Mouse (Mus musculus) kidney, embryonic 16.5 days (tissue): ENCODE measurements around the gene 4933405O20Rik. TPM values are rescaled to one million over a fixed set of nuclear protein-coding genes. Genes with fewer than 3 reads are reported as not detected.

Experiments used
- ATAC-seq: fragments of 200-750 bp; cut with Nextera tagmentation; 2 replicates; pipeline ENCODE4 v1.8.0; 2017; ENCODE audit warnings: moderate TSS enrichment; ENCODE audit not compliant: low FRiP score, low TSS enrichment
- H3K27ac ChIP-seq: fragments of 300-500 bp; sonication (generic); 2 replicates; pipeline ENCODE4 v1.5.1; 2014; ENCODE audit warnings: low read length
- H3K27me3 ChIP-seq: fragments of 300-500 bp; sonication (generic); 2 replicates; pipeline ENCODE4 v1.6.1; 2014; ENCODE audit warnings: low read length, control low read depth, mixed read lengths; ENCODE audit not compliant: insufficient read depth
- H3K36me3 ChIP-seq: fragments of 300-500 bp; sonication (generic); 2 replicates; pipeline ENCODE4 v1.6.1; 2014; ENCODE audit warnings: low read length, control low read depth, mixed read lengths; ENCODE audit not compliant: insufficient read depth
- H3K4me1 ChIP-seq: fragments of 300-500 bp; sonication (generic); 2 replicates; pipeline ENCODE4 v1.6.1; 2014; ENCODE audit warnings: low read length, control low read depth, mixed read lengths; ENCODE audit not compliant: insufficient read depth
- H3K4me2 ChIP-seq: fragments of 300-500 bp; sonication (generic); replicated peaks from 2 replicates; pipeline ENCODE4 v1.6.1; 2014; ENCODE audit warnings: low read depth, low read length
- H3K4me3 ChIP-seq: fragments of 300-500 bp; sonication (generic); 2 replicates; pipeline ENCODE4 v1.5.1; 2014; ENCODE audit warnings: mild to moderate bottlenecking, low read length
- H3K9ac ChIP-seq: fragments of 300-500 bp; sonication (generic); replicated peaks from 2 replicates; pipeline ENCODE4 v1.6.1; 2014; ENCODE audit warnings: low read length
- H3K9me3 ChIP-seq: fragments of 300-500 bp; sonication (generic); 2 replicates; pipeline ENCODE4 v1.6.1; 2016; ENCODE audit warnings: low read length, control low read depth
- WGBS: fragments of 180-500 bp; shearing (Covaris S2); extraction: QIAGEN DNeasy Blood & Tissue Kit; methylation state at CpG from one replicate; pipeline ENCODE4 v1.1.7; 2014; 5-methylcytosine and 5-hydroxymethylcytosine counted together
- polyA plus RNA-seq: library from polyadenylated mRNA; unstranded; fragments of >200 nt; fragmentation: Nextera tagmentation; extraction: Ambion mirVana; gene quantifications from 2 replicates; pipeline ENCODE4 v1.2.1, GENCODE M21; 2015

4933405O20Rik gene
- not detected in 2 replicates for polyA plus RNA-seq

GRCm38 (mm10) chr7:50598890-50599289 lies at the start of gene 4933405O20Rik:
Gene 4933405O20Rik (plus strand): TSS chr7:50599190.
- no peak for ATAC-seq
- H3K9ac ChIP-seq: no peak within 1 kb of the TSS
- H3K4me3 ChIP-seq: no peak within 1 kb of the TSS
- H3K27ac ChIP-seq: no peak within 1 kb of the TSS
- H3K4me1 ChIP-seq: no peaks in the 10 kb centered on the region
- H3K9me3 ChIP-seq: no peaks in the 10 kb centered on the region
- no peaks in the 10 kb centered on the region for H3K36me3 ChIP-seq
- no peak within 1 kb of the TSS for H3K4me2 ChIP-seq
- no peaks in the 10 kb centered on the region for H3K27me3 ChIP-seq
- WGBS: 71% methylated on average over 3 of the region's 3 CpGs

GRCm38 (mm10) chr7:50549572-50549971 lies 49.4 kb upstream of the 4933405O20Rik start:
- Histone ChIP-seq H3K4me2 (no peak overlapping the region), H3K4me3 (no peak overlapping the region), H3K27me3 (no peaks in the 10 kb centered on the region), H3K4me1 (no peaks in the 10 kb centered on the region), H3K36me3 (no peaks in the 10 kb centered on the region), H3K9me3 (no peaks in the 10 kb centered on the region), H3K27ac (no peak overlapping the region), H3K9ac (no peak overlapping the region)
- no peak for ATAC-seq
- WGBS: 84% methylated on average over 3 of the region's 3 CpGs

- Histone ChIP-seq H3K4me3 (no peak overlapping the region), H3K9me3 (no peaks in the 10 kb centered on the region), H3K4me2 (no peak overlapping the region), H3K27me3 (no peaks in the 10 kb centered on the region), H3K27ac (no peak overlapping the region), H3K9ac (no peak overlapping the region), H3K36me3 (no peaks in the 10 kb centered on the region), H3K4me1 (no peaks in the 10 kb centered on the region)
- ATAC-seq: no peak
- WGBS: 78% methylated on average over 4 of the region's 4 CpGs
Measured at GRCm38 (mm10) chr7:50551426-50551825, 47.6 kb upstream of the 4933405O20Rik start.

GRCm38 (mm10) chr7:50562708-50563107 lies 36.3 kb upstream of the 4933405O20Rik start:
- Histone ChIP-seq H3K27me3 (no peaks in the 10 kb centered on the region), H3K27ac (no peak overlapping the region), H3K4me3 (no peak overlapping the region), H3K9me3 (no peaks in the 10 kb centered on the region), H3K9ac (no peak overlapping the region), H3K36me3 (no peaks in the 10 kb centered on the region), H3K4me2 (no peak overlapping the region), H3K4me1 (no peaks in the 10 kb centered on the region)
- 91% methylated on average over 3 of the region's 3 CpGs for WGBS
- no peak for ATAC-seq

- 73% methylated on average over 7 of the region's 7 CpGs for WGBS
- ATAC-seq: no peak
- Histone ChIP-seq H3K36me3 (no peaks in the 10 kb centered on the region), H3K4me3 (no peak overlapping the region), H3K4me1 (no peaks in the 10 kb centered on the region), H3K27me3 (no peaks in the 10 kb centered on the region), H3K27ac (no peak overlapping the region), H3K9ac (no peak overlapping the region), H3K4me2 (no peak overlapping the region), H3K9me3 (no peaks in the 10 kb centered on the region)
Measured at GRCm38 (mm10) chr7:50573841-50574240, 25.1 kb upstream of the 4933405O20Rik start.

GRCm38 (mm10) chr7:50588642-50589424 lies 10.2 kb upstream of the 4933405O20Rik start:
- Histone ChIP-seq H3K9ac (no peak overlapping the region), H3K27me3 (no peaks in the 10 kb centered on the region), H3K4me2 (no peak overlapping the region), H3K4me3 (no peak overlapping the region), H3K4me1 (no peaks in the 10 kb centered on the region), H3K36me3 (no peaks in the 10 kb centered on the region), H3K9me3 (no peaks in the 10 kb centered on the region), H3K27ac (no peak overlapping the region)
- WGBS: 73% methylated on average over 8 of the region's 8 CpGs
- ATAC-seq: no peak

GRCm38 (mm10) chr7:50614101-50614500 lies 15.1 kb downstream of the 4933405O20Rik start:
- 82% methylated on average over 2 of the region's 2 CpGs for WGBS
- H3K27me3 ChIP-seq: no peaks in the 10 kb centered on the region
- no peak overlapping the region for H3K27ac ChIP-seq
- ATAC-seq: no peak
- no peak overlapping the region for H3K9ac ChIP-seq
- H3K9me3 ChIP-seq: no peaks in the 10 kb centered on the region
- H3K4me2 ChIP-seq: no peak overlapping the region
- no peaks in the 10 kb centered on the region for H3K4me1 ChIP-seq
- no peaks in the 10 kb centered on the region for H3K36me3 ChIP-seq
- no peak overlapping the region for H3K4me3 ChIP-seq

- H3K9ac ChIP-seq: no peak overlapping the region
- H3K9me3 ChIP-seq: no peaks in the 10 kb centered on the region
- no peak overlapping the region for H3K4me2 ChIP-seq
- H3K27ac ChIP-seq: no peak overlapping the region
- ATAC-seq: no peak
- no peaks in the 10 kb centered on the region for H3K36me3 ChIP-seq
- H3K4me3 ChIP-seq: no peak overlapping the region
- 33% methylated on average over 3 of the region's 3 CpGs for WGBS
- no peaks in the 10 kb centered on the region for H3K27me3 ChIP-seq
- H3K4me1 ChIP-seq: no peaks in the 10 kb centered on the region
Measured at GRCm38 (mm10) chr7:50629186-50629585, 30.2 kb downstream of the 4933405O20Rik start.

- Histone ChIP-seq H3K4me1 (no peaks in the 10 kb centered on the region), H3K27me3 (no peaks in the 10 kb centered on the region), H3K36me3 (no peaks in the 10 kb centered on the region), H3K9ac (no peak overlapping the region), H3K4me2 (no peak overlapping the region), H3K9me3 (no peaks in the 10 kb centered on the region), H3K27ac (no peak overlapping the region), H3K4me3 (no peak overlapping the region)
- no peak for ATAC-seq
- 86% methylated on average over 2 of the region's 2 CpGs for WGBS
Measured at GRCm38 (mm10) chr7:50633147-50633546, 34.2 kb downstream of the 4933405O20Rik start.
